Mouse (Mus musculus): ENCODE results near the gene Pfdn5. TPM values are rescaled to one million over a fixed set of nuclear protein-coding genes. Genes with fewer than 3 reads are reported as not detected.
"Not testable (repeated sequence)": the region's sequence is repeated elsewhere in the genome, so short reads cannot be mapped to it uniquely, and the experiment has no call there.

The Pfdn5 gene
- polyA plus RNA-seq, 1 experiment from 2014 or later = 321 TPM

- peaks cover 4% of the 10 kb centered on the region for H3K36me3 ChIP-seq (ENCODE audit: control insufficient read depth, insufficient read depth, low read length)
- no peak overlapping the region for H3K27ac ChIP-seq (replicated peaks)
- 0 out of 2 replicates have a peak, but pooled peaks cover 5% of the 10 kb centered on the region for H3K4me1 ChIP-seq (replicated peaks; ENCODE audit: control insufficient read depth, insufficient read depth)
- no peak for TF ChIP-seq EP300 (optimal IDR thresholded peaks at IDR 0.05)
- no peak for TF ChIP-seq CTCF (IDR thresholded peaks at IDR 0.05; ENCODE audit: low read depth)
- H3K27me3 ChIP-seq (ENCODE audit: control insufficient read depth, insufficient read depth, low read length) = no peaks in the 10 kb centered on the region
- no peaks in the 10 kb centered on the region for H3K9me3 ChIP-seq (ENCODE audit: control insufficient read depth, low read length)
- no peak for DNase-seq (ENCODE audit: low spot score)
- H3K4me2 ChIP-seq (replicated peaks; ENCODE audit: low read depth) = no peak overlapping the region; the same call in 1 of the 2 replicates
- H3K9ac ChIP-seq (ENCODE audit: low read length) = no peak overlapping the region
- 81% methylated on average over 12 of the region's 12 CpGs for WGBS
- H3K4me3 ChIP-seq (ENCODE audit: low read depth, low read length) = no peak overlapping the region
- no peak for ATAC-seq (ENCODE audit: low FRiP score, low TSS enrichment)
These were observed 1.1 kb upstream of the Pfdn5 start for GRCm38 (mm10) chr15:102324654-102325473.

- DNase-seq (ENCODE audit: low spot score) (no peak), ATAC-seq (ENCODE audit: low FRiP score, low TSS enrichment) (no peak)
- WGBS = 55% methylated on average over 8 of the region's 8 CpGs
- no peaks in the 10 kb centered on the region; the same call in 1 of the 2 replicates for H3K36me3 ChIP-seq (ENCODE audit: control insufficient read depth, insufficient read depth, low read length)
- H3K4me3 ChIP-seq (ENCODE audit: low read depth, low read length) = peak overlapping the region; percentile 82
- no peaks in the 10 kb centered on the region for H3K27me3 ChIP-seq (ENCODE audit: control insufficient read depth, insufficient read depth, low read length)
- H3K9ac ChIP-seq (ENCODE audit: low read length) = peak overlapping the region; percentile 80; the same call in 1 of the 2 replicates
- H3K4me2 ChIP-seq (replicated peaks; ENCODE audit: low read depth) = peak overlapping the region; percentile 63
- no peak overlapping the region for H3K27ac ChIP-seq (replicated peaks)
- no peaks in the 10 kb centered on the region for H3K9me3 ChIP-seq (ENCODE audit: control insufficient read depth, low read length)
- H3K4me1 ChIP-seq (replicated peaks; ENCODE audit: control insufficient read depth, insufficient read depth) = 0 out of 2 replicates have a peak, but pooled peaks cover 5% of the 10 kb centered on the region
- TF ChIP-seq CTCF (IDR thresholded peaks at IDR 0.05; ENCODE audit: low read depth) (no peak), EP300 (optimal IDR thresholded peaks at IDR 0.05) (no peak)
These were observed 976 bp downstream of the Pfdn5 start for GRCm38 (mm10) chr15:102326892-102327291.

- ATAC-seq (ENCODE audit: low FRiP score, low TSS enrichment) (peak; percentile 92), DNase-seq (ENCODE audit: low spot score) (peak; percentile 85)
- under 1% methylated on average over 30 of the region's 30 CpGs for WGBS
- peak within 1 kb of the TSS; percentile 70 for H3K4me3 ChIP-seq (ENCODE audit: low read depth, low read length)
- peaks cover 13% of the 10 kb centered on the region for H3K4me1 ChIP-seq (replicated peaks; ENCODE audit: control insufficient read depth, insufficient read depth)
- peak within 1 kb of the TSS; percentile 77 for H3K4me2 ChIP-seq (replicated peaks; ENCODE audit: low read depth)
- H3K9ac ChIP-seq (ENCODE audit: low read length) = peak within 1 kb of the TSS; percentile 67
- H3K9me3 ChIP-seq (ENCODE audit: control insufficient read depth, low read length) = no peaks in the 10 kb centered on the region
- H3K36me3 ChIP-seq (ENCODE audit: control insufficient read depth, insufficient read depth, low read length) = peaks cover 9% of the 10 kb centered on the region
- TF ChIP-seq CTCF (IDR thresholded peaks at IDR 0.05; ENCODE audit: low read depth) (no peak), EP300 (optimal IDR thresholded peaks at IDR 0.05) (no peak)
- peak within 1 kb of the TSS; percentile 67 for H3K27ac ChIP-seq (replicated peaks)
- no peaks in the 10 kb centered on the region for H3K27me3 ChIP-seq (ENCODE audit: control insufficient read depth, insufficient read depth, low read length)
These were observed 5.7 kb downstream of the Pfdn5 start, which contains the start of gene Myg1 for GRCm38 (mm10) chr15:102331610-102332015. TSS of gene Myg1 (plus strand) at chr15:102331709.

- WGBS = 87% methylated on average over 8 of the region's 8 CpGs
- Histone ChIP-seq H3K9me3 (ENCODE audit: control insufficient read depth, low read length) (no peaks in the 10 kb centered on the region), H3K4me2 (replicated peaks; ENCODE audit: low read depth) (no peak overlapping the region), H3K4me3 (ENCODE audit: low read depth, low read length) (no peak overlapping the region), H3K27ac (replicated peaks) (no peak overlapping the region), H3K36me3 (ENCODE audit: control insufficient read depth, insufficient read depth, low read length) (peaks cover 20% of the 10 kb centered on the region), H3K4me1 (replicated peaks; ENCODE audit: control insufficient read depth, insufficient read depth) (peaks cover 9% of the 10 kb centered on the region), H3K9ac (ENCODE audit: low read length) (no peak overlapping the region), H3K27me3 (ENCODE audit: control insufficient read depth, insufficient read depth, low read length) (no peaks in the 10 kb centered on the region)
- DNase-seq (ENCODE audit: low spot score) = no peak
- TF ChIP-seq EP300 (optimal IDR thresholded peaks at IDR 0.05) = no peak
- TF ChIP-seq CTCF (IDR thresholded peaks at IDR 0.05; ENCODE audit: low read depth) = no peak
- ATAC-seq (ENCODE audit: low FRiP score, low TSS enrichment) = no peak
These were observed 9.3 kb downstream of the Pfdn5 start for GRCm38 (mm10) chr15:102335254-102335653.

- H3K36me3 ChIP-seq (ENCODE audit: control insufficient read depth, insufficient read depth, low read length) = peaks cover 20% of the 10 kb centered on the region
- not testable (repeated sequence) for H3K27me3 ChIP-seq (ENCODE audit: control insufficient read depth, insufficient read depth, low read length); H3K4me2 ChIP-seq (replicated peaks; ENCODE audit: low read depth); H3K9ac ChIP-seq (ENCODE audit: low read length); H3K4me1 ChIP-seq (replicated peaks; ENCODE audit: control insufficient read depth, insufficient read depth); ATAC-seq (ENCODE audit: low FRiP score, low TSS enrichment); H3K27ac ChIP-seq (replicated peaks); H3K9me3 ChIP-seq (ENCODE audit: control insufficient read depth, low read length); H3K4me3 ChIP-seq (ENCODE audit: low read depth, low read length); DNase-seq (ENCODE audit: low spot score)
- WGBS = 89% methylated on average over 5 of the region's 5 CpGs
- TF ChIP-seq CTCF (IDR thresholded peaks at IDR 0.05; ENCODE audit: low read depth) = peak; percentile 60
These were observed 10.0 kb downstream of the Pfdn5 start for GRCm38 (mm10) chr15:102335925-102336324.

- WGBS = 81% methylated on average over 4 of the region's 4 CpGs
- ATAC-seq (ENCODE audit: low FRiP score, low TSS enrichment) (no peak), DNase-seq (ENCODE audit: low spot score) (no peak)
- H3K9ac ChIP-seq (ENCODE audit: low read length) = no peak overlapping the region
- peaks cover 9% of the 10 kb centered on the region for H3K4me1 ChIP-seq (replicated peaks; ENCODE audit: control insufficient read depth, insufficient read depth)
- no peak overlapping the region for H3K27ac ChIP-seq (replicated peaks)
- no peak overlapping the region for H3K4me2 ChIP-seq (replicated peaks; ENCODE audit: low read depth)
- H3K36me3 ChIP-seq (ENCODE audit: control insufficient read depth, insufficient read depth, low read length) = peaks cover 20% of the 10 kb centered on the region
- H3K4me3 ChIP-seq (ENCODE audit: low read depth, low read length) = no peak overlapping the region
- no peaks in the 10 kb centered on the region for H3K9me3 ChIP-seq (ENCODE audit: control insufficient read depth, low read length)
- TF ChIP-seq CTCF (IDR thresholded peaks at IDR 0.05; ENCODE audit: low read depth) (no peak), EP300 (optimal IDR thresholded peaks at IDR 0.05) (no peak)
- no peaks in the 10 kb centered on the region for H3K27me3 ChIP-seq (ENCODE audit: control insufficient read depth, insufficient read depth, low read length)
These were observed 11.0 kb downstream of the Pfdn5 start for GRCm38 (mm10) chr15:102336946-102337345.

All from stomach, postnatal 0 days (tissue).